Mouse (Mus musculus) megakaryocyte, embryonic 14.5 days (primary cell): ENCODE results near the gene Nrf1.

ENCODE experiments used
- FLI1 ChIP-seq: IDR thresholded peaks from 2 replicates; pipeline ENCODE4 v1.6.1; 2012; ENCODE audit warnings: low read length, inconsistent platforms, mixed read lengths
- GATA1 ChIP-seq: IDR thresholded peaks from 3 replicates; pipeline ENCODE4 v1.6.1; 2012; ENCODE audit warnings: mixed read lengths, low read length, inconsistent platforms, borderline replicate concordance

DNA sequence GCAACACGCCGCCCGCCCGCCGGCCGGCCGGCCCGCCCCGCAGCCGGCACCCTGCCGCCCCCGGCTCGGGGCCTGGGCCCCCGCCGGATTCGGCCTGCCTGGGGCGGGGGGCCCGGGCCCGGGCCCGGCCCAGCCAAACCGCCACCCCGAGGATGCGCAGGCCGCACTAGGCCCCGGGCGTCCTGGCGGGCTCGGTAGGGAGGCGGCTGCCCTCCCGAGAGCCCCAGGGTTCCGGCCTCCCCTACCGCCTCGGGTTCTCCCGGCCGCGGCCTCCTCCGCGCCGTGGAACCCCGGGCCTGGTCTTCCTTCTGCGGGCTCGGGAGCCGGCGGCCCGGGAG is 344 bp downstream of the Nrf1 start:
- no peak for TF ChIP-seq GATA1
- TF ChIP-seq FLI1 = no peak
